Mouse (Mus musculus) kidney, embryonic 16.5 days (tissue): ENCODE data around the gene Elovl1. TPM values are rescaled to one million over a fixed set of nuclear protein-coding genes. Genes with fewer than 3 reads are reported as not detected.

ENCODE experiments used
- ATAC-seq: fragments of 200-750 bp; cut with Nextera tagmentation; 2 replicates; pipeline ENCODE4 v1.8.0; 2017; ENCODE audit warnings: moderate TSS enrichment; ENCODE audit not compliant: low FRiP score, low TSS enrichment
- H3K27ac ChIP-seq: fragments of 300-500 bp; sonication (generic); 2 replicates; pipeline ENCODE4 v1.5.1; 2014; ENCODE audit warnings: low read length
- H3K27me3 ChIP-seq: fragments of 300-500 bp; sonication (generic); 2 replicates; pipeline ENCODE4 v1.6.1; 2014; ENCODE audit warnings: low read length, control low read depth, mixed read lengths; ENCODE audit not compliant: insufficient read depth
- H3K36me3 ChIP-seq: fragments of 300-500 bp; sonication (generic); 2 replicates; pipeline ENCODE4 v1.6.1; 2014; ENCODE audit warnings: low read length, control low read depth, mixed read lengths; ENCODE audit not compliant: insufficient read depth
- H3K4me1 ChIP-seq: fragments of 300-500 bp; sonication (generic); 2 replicates; pipeline ENCODE4 v1.6.1; 2014; ENCODE audit warnings: low read length, control low read depth, mixed read lengths; ENCODE audit not compliant: insufficient read depth
- H3K4me2 ChIP-seq: fragments of 300-500 bp; sonication (generic); replicated peaks from 2 replicates; pipeline ENCODE4 v1.6.1; 2014; ENCODE audit warnings: low read depth, low read length
- H3K4me3 ChIP-seq: fragments of 300-500 bp; sonication (generic); 2 replicates; pipeline ENCODE4 v1.5.1; 2014; ENCODE audit warnings: mild to moderate bottlenecking, low read length
- H3K9ac ChIP-seq: fragments of 300-500 bp; sonication (generic); replicated peaks from 2 replicates; pipeline ENCODE4 v1.6.1; 2014; ENCODE audit warnings: low read length
- H3K9me3 ChIP-seq: fragments of 300-500 bp; sonication (generic); 2 replicates; pipeline ENCODE4 v1.6.1; 2016; ENCODE audit warnings: low read length, control low read depth
- WGBS: fragments of 180-500 bp; shearing (Covaris S2); extraction: QIAGEN DNeasy Blood & Tissue Kit; methylation state at CpG from one replicate; pipeline ENCODE4 v1.1.7; 2014; 5-methylcytosine and 5-hydroxymethylcytosine counted together
- polyA plus RNA-seq: library from polyadenylated mRNA; unstranded; fragments of >200 nt; fragmentation: Nextera tagmentation; extraction: Ambion mirVana; gene quantifications from 2 replicates; pipeline ENCODE4 v1.2.1, GENCODE M21; 2015

The Elovl1 gene
- polyA plus RNA-seq, 1 experiment from 2014 or later, result 125 TPM

- WGBS, result 35% methylated on average over 24 of the region's 24 CpGs
- peak overlapping the region; percentile 68 for H3K4me2 ChIP-seq
- H3K4me1 ChIP-seq, result 0 out of 2 replicates have a peak, but pooled peaks cover 6% of the 10 kb centered on the region
- no peaks in the 10 kb centered on the region for H3K36me3 ChIP-seq
- H3K4me3 ChIP-seq, result peak overlapping the region; percentile 39
- H3K27me3 ChIP-seq, result no peaks in the 10 kb centered on the region
- no peaks in the 10 kb centered on the region for H3K9me3 ChIP-seq
- no peak overlapping the region for H3K27ac ChIP-seq
- peak; percentile 5; the same call in 1 of the 2 replicates for ATAC-seq
- H3K9ac ChIP-seq, result peak overlapping the region; percentile 56
These were observed 18.7 kb downstream of the Elovl1 start for GRCm38 (mm10) chr4:118446415-118447153.

GRCm38 (mm10) chr4:118457345-118457975 is 29.6 kb downstream of the Elovl1 start, which contains the start of gene Mpl:
Mpl (minus strand) TSS chr4:118457513.
- no peaks in the 10 kb centered on the region; the same call in 1 of the 2 replicates for H3K27me3 ChIP-seq
- no peak within 1 kb of the TSS for H3K4me3 ChIP-seq
- 62% methylated on average over 9 of the region's 9 CpGs for WGBS
- no peak for ATAC-seq
- H3K4me1 ChIP-seq, result no peaks in the 10 kb centered on the region
- H3K36me3 ChIP-seq, result no peaks in the 10 kb centered on the region
- H3K4me2 ChIP-seq, result no peak within 1 kb of the TSS
- H3K9ac ChIP-seq, result no peak within 1 kb of the TSS
- no peaks in the 10 kb centered on the region for H3K9me3 ChIP-seq
- no peak within 1 kb of the TSS for H3K27ac ChIP-seq

- no peak overlapping the region for H3K4me3 ChIP-seq
- H3K27ac ChIP-seq, result no peak overlapping the region
- 94% methylated on average over 3 of the region's 3 CpGs for WGBS
These were observed 37.1 kb downstream of the Elovl1 start for GRCm38 (mm10) chr4:118464956-118465355.

GRCm38 (mm10) chr4:118465697-118466163 is 37.8 kb downstream of the Elovl1 start:
- Histone ChIP-seq H3K36me3 (no peaks in the 10 kb centered on the region), H3K9me3 (no peaks in the 10 kb centered on the region), H3K4me1 (peaks cover 4% of the 10 kb centered on the region; the same call in 1 of the 2 replicates), H3K27me3 (no peaks in the 10 kb centered on the region; the same call in 1 of the 2 replicates), H3K27ac (peak overlapping the region; percentile 61; the same call in 1 of the 2 replicates), H3K4me2 (peak overlapping the region; percentile 37), H3K4me3 (peak overlapping the region; percentile 5; the same call in 1 of the 2 replicates), H3K9ac (peak overlapping the region; percentile 3)
- peak; percentile 81 for ATAC-seq
- WGBS, result 5% methylated on average over 11 of the region's 11 CpGs

More at GRCm38 (mm10) chr4:118464956-118465355, 37.1 kb downstream of the Elovl1 start:
- Histone ChIP-seq H3K27me3 (no peaks in the 10 kb centered on the region; the same call in 1 of the 2 replicates), H3K9me3 (no peaks in the 10 kb centered on the region), H3K4me2 (no peak overlapping the region), H3K9ac (no peak overlapping the region), H3K4me1 (peaks cover 4% of the 10 kb centered on the region; the same call in 1 of the 2 replicates), H3K36me3 (no peaks in the 10 kb centered on the region)
- ATAC-seq, result no peak

GRCm38 (mm10) chr4:118471281-118471680 is 43.4 kb downstream of the Elovl1 start:
- Histone ChIP-seq H3K9me3 (no peaks in the 10 kb centered on the region), H3K4me1 (0 out of 2 replicates have a peak, but pooled peaks cover 6% of the 10 kb centered on the region), H3K36me3 (no peaks in the 10 kb centered on the region), H3K9ac (no peak overlapping the region), H3K4me3 (no peak overlapping the region), H3K4me2 (no peak overlapping the region), H3K27ac (no peak overlapping the region), H3K27me3 (no peaks in the 10 kb centered on the region)
- WGBS, result 49% methylated on average over 6 of the region's 6 CpGs
- no peak for ATAC-seq

- H3K4me2 ChIP-seq, result no peak overlapping the region
- no peaks in the 10 kb centered on the region for H3K36me3 ChIP-seq
- no peak overlapping the region for H3K4me3 ChIP-seq
- no peak overlapping the region for H3K9ac ChIP-seq
- no peaks in the 10 kb centered on the region for H3K9me3 ChIP-seq
- H3K27ac ChIP-seq, result no peak overlapping the region
- ATAC-seq, result no peak
- WGBS, result 90% methylated on average over 11 of the region's 11 CpGs
- 0 out of 2 replicates have a peak, but pooled peaks cover 6% of the 10 kb centered on the region for H3K4me1 ChIP-seq
- no peaks in the 10 kb centered on the region for H3K27me3 ChIP-seq
These were observed 44.8 kb downstream of the Elovl1 start for GRCm38 (mm10) chr4:118472687-118473086.

GRCm38 (mm10) chr4:118476773-118477530 is 49.1 kb downstream of the Elovl1 start:
- H3K27ac ChIP-seq, result no peak overlapping the region

More at GRCm38 (mm10) chr4:118476773-118477530, 49.1 kb downstream of the Elovl1 start:
- ATAC-seq, result no peak
- 46% methylated on average over 15 of the region's 15 CpGs for WGBS
- H3K4me3 ChIP-seq, result no peak overlapping the region
- no peak overlapping the region for H3K4me2 ChIP-seq
- no peaks in the 10 kb centered on the region for H3K27me3 ChIP-seq
- no peak overlapping the region for H3K9ac ChIP-seq
- H3K9me3 ChIP-seq, result no peaks in the 10 kb centered on the region
- H3K4me1 ChIP-seq, result no peaks in the 10 kb centered on the region
- H3K36me3 ChIP-seq, result no peaks in the 10 kb centered on the region
